Mouse (Mus musculus) heart, adult 2 months (tissue): ENCODE measurements around the gene Gm43191. TPM values are rescaled to one million over a fixed set of nuclear protein-coding genes. Genes with fewer than 3 reads are reported as not detected.
A peak's percentile ranks its signal among the peaks of the same experiment; 100 is the strongest.
"Not testable (repeated sequence)": the region's sequence is repeated elsewhere in the genome, so short reads cannot be mapped to it uniquely, and the experiment has no call there.

ENCODE experiments used
- DNase-seq, 2 experiments: peaks; one replicate each; pipeline ENCODE4 v3.0.0; 2021
- H3K27ac ChIP-seq: fragments of 200-600 bp; 2 replicates; pipeline ENCODE4 v1.8.1; 2022
- H3K27me3 ChIP-seq: fragments of 200-500 bp; 2 replicates; pipeline ENCODE4 v1.6.1; 2012; ENCODE audit warnings: mild to moderate bottlenecking, low read length, inconsistent platforms, mixed read lengths; ENCODE audit not compliant: control insufficient read depth, insufficient read depth
- H3K36me3 ChIP-seq: fragments of 200-500 bp; 2 replicates; pipeline ENCODE4 v1.6.1; 2012; ENCODE audit warnings: low read length, inconsistent platforms; ENCODE audit not compliant: control insufficient read depth, insufficient read depth
- H3K4me1 ChIP-seq: fragments of 200-500 bp; 2 replicates; pipeline ENCODE4 v1.6.1; 2011; ENCODE audit warnings: low read length; ENCODE audit not compliant: control insufficient read depth, insufficient read depth
- H3K4me3 ChIP-seq: fragments of 200-600 bp; 2 replicates; pipeline ENCODE4 v1.8.1; 2022
- H3K79me2 ChIP-seq: fragments of 200-500 bp; replicated peaks from 2 replicates; pipeline ENCODE4 v1.6.1; 2012; ENCODE audit warnings: mild to moderate bottlenecking, inconsistent platforms, low read length, moderate library complexity, mixed read lengths; ENCODE audit not compliant: control insufficient read depth, insufficient read depth
- H3K9ac ChIP-seq: fragments of 200-500 bp; 2 replicates; pipeline ENCODE4 v1.6.1; 2012; ENCODE audit warnings: low read depth, mild to moderate bottlenecking, control low read depth, inconsistent platforms, low read length, mixed read lengths
- CTCF ChIP-seq: fragments of 200-600 bp; IDR thresholded peaks from 2 replicates; pipeline ENCODE4 v1.8.1; 2022; ENCODE audit warnings: antibody characterized with exemption, mild to moderate bottlenecking, moderate library complexity
- EP300 ChIP-seq: fragments of 200-500 bp; IDR thresholded peaks from 2 replicates; pipeline ENCODE4 v1.6.1; 2011; ENCODE audit warnings: low read depth, low read length, control low read depth; ENCODE audit not compliant: insufficient read depth
- POLR2A ChIP-seq: fragments of 200-500 bp; IDR thresholded peaks from 2 replicates; pipeline ENCODE4 v1.6.1; 2011; ENCODE audit warnings: mild to moderate bottlenecking, low read depth, low read length, control low read depth; ENCODE audit not compliant: insufficient read depth
- WGBS: fragments of 180-500 bp; shearing (Covaris S2); methylation state at CpG from one replicate; pipeline ENCODE4 v1.1.7; 2018; 5-methylcytosine and 5-hydroxymethylcytosine counted together
- intact Hi-C: fragments of 180-260 bp; cut with DNase I; formaldehyde crosslinking; loops from one replicate; pipeline ENCODE4 v1.15.1; 2025
- polyA plus RNA-seq: library from polyadenylated mRNA; depleted of rRNA; stranded (reverse); fragments of >200 nt; gene quantifications from 2 replicates; pipeline ENCODE4 v1.2.3, GENCODE M21; 2012
- total RNA-seq, 2 experiments: library from RNA; stranded (reverse); gene quantifications; 2 replicates each; pipeline ENCODE4 v1.2.3; 2021

Gene Gm43191
- total and polyA plus RNA-seq, 3 experiments = 0.78 to 1.5 TPM; not detected in 1

DNA sequence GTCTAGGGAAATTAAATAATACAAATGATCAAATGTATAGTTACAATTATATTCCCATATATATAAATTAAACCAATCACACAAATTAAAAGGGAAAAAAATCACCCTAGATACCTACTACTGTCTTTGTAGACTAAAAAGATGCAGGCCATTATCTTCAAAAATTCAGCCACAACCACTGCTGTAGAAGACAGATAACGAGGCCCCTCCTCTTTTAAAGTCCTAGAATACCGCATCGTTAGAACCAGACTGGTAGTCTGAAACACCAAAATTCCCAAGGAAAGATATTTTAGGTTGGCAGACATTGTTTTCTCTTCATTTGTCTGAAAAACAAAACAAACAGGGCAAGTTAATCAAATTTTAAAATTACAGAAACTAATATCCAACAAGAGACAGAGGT, 13.3 kb upstream of the Gm43191 start:
- H3K9ac ChIP-seq = no peak overlapping the region
- H3K36me3 ChIP-seq = peaks cover 4% of the 10 kb centered on the region
- TF ChIP-seq EP300 (no peak), POLR2A (no peak), CTCF (no peak)
- no peak overlapping the region for H3K4me3 ChIP-seq
- WGBS = 82% methylated on average over 3 of the region's 3 CpGs
- H3K27me3 ChIP-seq = no peaks in the 10 kb centered on the region
- peaks cover 3% of the 10 kb centered on the region for H3K4me1 ChIP-seq
- intact Hi-C loops = no loop called here
- DNase-seq = no peak
- H3K27ac ChIP-seq = no peak overlapping the region
- 0 out of 2 replicates have a peak, but pooled peaks cover 2% of the 10 kb centered on the region for H3K79me2 ChIP-seq

DNA sequence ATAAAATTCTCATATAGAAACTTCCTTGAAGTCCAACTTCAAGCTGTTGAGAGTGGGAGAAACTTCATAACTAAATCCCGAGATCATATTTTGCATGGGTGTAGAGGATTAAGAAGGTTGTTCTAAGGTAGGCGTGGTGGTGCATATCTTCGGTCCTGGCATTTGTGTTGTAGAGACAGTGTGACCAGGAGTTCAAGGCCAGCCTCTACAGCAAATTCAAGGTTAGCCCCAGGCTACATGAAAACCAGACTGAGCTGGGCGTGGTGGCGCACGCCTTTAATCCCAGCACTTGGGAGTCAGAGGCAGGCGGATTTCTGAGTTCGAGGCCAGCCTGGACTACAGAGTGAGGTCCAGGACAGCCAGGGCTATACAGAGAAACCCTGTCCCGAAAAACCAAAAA, 16.8 kb downstream of the Gm43191 start:
- DNase-seq, H3K36me3 ChIP-seq, H3K27me3 ChIP-seq, H3K4me3 ChIP-seq, H3K79me2 ChIP-seq, H3K27ac ChIP-seq, H3K4me1 ChIP-seq, H3K9ac ChIP-seq: not testable (repeated sequence)
- 95% methylated on average over 9 of the region's 9 CpGs for WGBS
- intact Hi-C loops = loop anchor here (5.0 kb wide), 1 partner anchor 157 kb away; the partner anchor contains the start of gene Rtca

DNA sequence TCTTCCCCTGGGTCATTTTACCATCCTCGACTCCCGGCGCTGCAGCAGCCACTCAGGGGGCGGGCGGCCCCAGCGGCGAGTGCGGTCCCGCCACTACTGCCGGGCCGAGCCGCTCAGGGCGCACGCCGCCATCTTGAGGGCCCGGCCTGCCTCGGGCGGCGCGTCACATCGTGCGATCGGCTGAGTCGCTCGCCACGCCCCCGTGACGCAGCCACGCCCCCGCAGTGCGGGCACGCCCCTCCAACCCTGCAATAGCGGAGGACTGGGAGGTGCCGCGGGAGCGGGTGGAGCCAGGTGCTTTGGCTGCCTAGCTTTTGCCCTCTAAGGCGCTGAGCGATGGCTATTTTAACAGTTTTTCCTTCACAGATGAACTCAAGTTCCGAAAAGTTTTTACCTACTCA, 18.6 kb downstream of the Gm43191 start, which contains the start of gene Mfsd14a:
TSS of gene Mfsd14a (minus strand) at position 215 of the 401 bp plus-strand sequence.
- H3K36me3 ChIP-seq = peaks cover 6% of the 10 kb centered on the region
- peak within 1 kb of the TSS; percentile 69 for H3K4me3 ChIP-seq
- peak within 1 kb of the TSS; percentile 92 for H3K27ac ChIP-seq
- H3K79me2 ChIP-seq = peaks cover 5% of the 10 kb centered on the region
- H3K4me1 ChIP-seq = peaks cover 13% of the 10 kb centered on the region
- intact Hi-C loops = loop anchor here (2.0 to 5.0 kb wide), 3 partner anchors 48 to 155 kb away; partner anchors contain the start of genes Rtca and Sass6
- DNase-seq = peak; percentile 99 to 100
- H3K9ac ChIP-seq = peak within 1 kb of the TSS; percentile 95
- no peaks in the 10 kb centered on the region for H3K27me3 ChIP-seq
- WGBS = under 1% methylated on average over 39 of the region's 39 CpGs
- peak; percentile 61 for TF ChIP-seq EP300
- peak; percentile 83 for TF ChIP-seq POLR2A
- TF ChIP-seq CTCF = no peak

DNA sequence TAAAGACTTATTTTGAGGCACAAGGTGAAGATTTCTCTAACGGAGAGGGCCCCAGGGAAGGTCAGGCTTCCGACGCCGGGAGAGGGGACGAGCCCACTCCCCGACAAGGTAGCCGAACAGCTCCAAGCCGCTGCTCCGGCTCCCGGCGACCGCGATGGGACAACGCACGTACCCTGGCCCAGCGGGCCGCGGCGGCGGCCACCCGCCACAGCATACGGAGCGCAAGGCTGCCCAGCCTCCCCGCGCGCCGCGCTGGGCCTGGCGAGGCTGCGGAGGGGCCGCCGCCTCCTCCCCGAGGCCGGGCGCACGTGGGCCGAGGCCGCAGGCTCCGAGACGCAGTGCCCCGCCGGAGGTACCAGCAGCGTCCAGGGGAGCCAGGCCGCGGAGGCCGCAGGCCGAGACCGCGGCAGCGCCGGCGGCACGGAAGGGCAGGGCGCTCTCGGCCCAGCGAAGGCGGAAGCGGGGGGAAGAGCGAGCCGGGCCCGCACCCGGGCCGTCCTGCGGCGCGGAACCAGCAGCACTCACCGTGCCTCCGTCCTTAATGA, 19.1 kb downstream of the Gm43191 start:
- peak overlapping the region; percentile 69 for H3K4me3 ChIP-seq
- H3K9ac ChIP-seq = peak overlapping the region; percentile 95
- intact Hi-C loops = loop anchor here (2.0 to 5.0 kb wide), 4 partner anchors 23 to 155 kb away; partner anchors contain the start of genes Rtca and Sass6
- H3K4me1 ChIP-seq = peaks cover 13% of the 10 kb centered on the region
- H3K79me2 ChIP-seq = peaks cover 5% of the 10 kb centered on the region
- peak overlapping the region; percentile 92 for H3K27ac ChIP-seq
- no peaks in the 10 kb centered on the region for H3K27me3 ChIP-seq
- WGBS = under 1% methylated on average over 67 of the region's 68 CpGs
- peaks cover 10% of the 10 kb centered on the region for H3K36me3 ChIP-seq
- TF ChIP-seq EP300 = no peak
- no peak for TF ChIP-seq CTCF
- TF ChIP-seq POLR2A = no peak
- DNase-seq = no peak

DNA sequence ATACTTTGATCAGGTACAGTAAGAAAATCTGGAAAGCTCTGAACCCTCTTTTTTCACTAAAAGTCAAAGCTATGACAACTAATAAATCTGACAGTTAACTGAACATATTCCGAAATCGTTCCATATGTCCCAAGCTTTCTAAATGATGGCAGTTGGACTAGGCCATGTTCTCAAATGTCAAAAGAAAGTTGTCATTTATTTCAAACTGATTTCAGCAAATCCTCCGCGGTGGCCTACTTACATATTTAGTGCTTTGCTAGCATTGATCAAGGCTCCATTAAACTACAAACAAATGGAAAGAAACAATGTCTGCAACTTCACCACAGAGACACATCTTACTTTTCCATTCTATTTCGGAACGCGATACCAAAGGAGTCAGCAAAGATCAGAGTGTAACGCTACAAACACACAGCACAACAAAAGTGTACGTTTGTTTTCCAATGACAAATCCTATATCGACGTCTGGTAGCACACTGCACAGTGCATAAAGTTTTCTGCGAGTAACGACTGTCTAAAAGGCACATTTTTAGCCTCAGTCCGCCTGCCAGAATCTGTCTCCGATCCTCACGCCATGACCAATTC, 19.7 kb downstream of the Gm43191 start:
- Histone ChIP-seq H3K4me1 (peaks cover 15% of the 10 kb centered on the region), H3K27me3 (no peaks in the 10 kb centered on the region), H3K79me2 (peaks cover 5% of the 10 kb centered on the region), H3K9ac (peak overlapping the region; percentile 95), H3K36me3 (peaks cover 12% of the 10 kb centered on the region), H3K27ac (peak overlapping the region; percentile 92), H3K4me3 (peak overlapping the region; percentile 69)
- TF ChIP-seq EP300 = no peak
- TF ChIP-seq POLR2A = no peak
- no peak for TF ChIP-seq CTCF
- no peak for DNase-seq
- intact Hi-C loops = loop anchor here (2.0 to 5.0 kb wide), 2 partner anchors 23 to 154 kb away; partner anchors contain the start of gene Rtca
- 4% methylated on average over 16 of the region's 16 CpGs for WGBS

DNA sequence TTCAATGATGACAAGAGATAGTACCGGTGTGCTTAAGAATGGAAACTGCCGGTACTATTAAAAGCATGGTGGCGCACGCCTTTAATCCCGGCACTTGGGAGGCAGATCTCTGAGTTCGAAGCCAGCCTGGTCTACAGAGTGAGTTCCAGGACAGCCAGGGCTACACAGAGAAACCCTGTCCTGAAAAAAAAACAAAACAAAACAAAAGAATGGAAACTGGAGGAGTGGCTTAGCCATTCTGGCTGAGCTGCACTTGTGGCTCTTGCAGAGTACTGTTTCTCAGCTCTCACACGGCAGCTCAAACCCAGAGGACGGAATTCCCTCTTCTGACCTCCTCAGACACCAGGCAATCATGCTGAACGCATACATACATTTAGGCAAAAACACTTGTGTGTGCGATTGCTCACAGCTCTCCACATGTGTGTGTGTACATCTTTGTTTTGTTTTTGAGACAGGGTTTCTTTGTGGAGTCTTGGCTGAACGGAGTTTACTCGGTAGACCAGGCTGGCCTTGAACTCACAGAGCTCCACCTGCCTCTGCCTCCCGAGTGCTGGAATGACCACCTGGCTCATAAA, 21.1 kb downstream of the Gm43191 start:
- no peak for DNase-seq
- peaks cover 22% of the 10 kb centered on the region for H3K4me1 ChIP-seq
- intact Hi-C loops = loop anchor here (2.0 to 5.0 kb wide), 2 partner anchors 21 to 153 kb away; partner anchors contain the start of gene Rtca

More for the DNA sequence above, 21.1 kb downstream of the Gm43191 start:
- H3K36me3 ChIP-seq = peaks cover 16% of the 10 kb centered on the region
- no peak overlapping the region for H3K4me3 ChIP-seq
- H3K9ac ChIP-seq = no peak overlapping the region
- WGBS = 62% methylated on average over 13 of the region's 13 CpGs
- H3K79me2 ChIP-seq = peaks cover 7% of the 10 kb centered on the region
- no peak for TF ChIP-seq EP300
- TF ChIP-seq POLR2A = no peak
- no peak for TF ChIP-seq CTCF
- H3K27me3 ChIP-seq = no peaks in the 10 kb centered on the region
- no peak overlapping the region for H3K27ac ChIP-seq
